Mouse (Mus musculus) ES-E14 (cell line): Measurements from ENCODE around the gene Apoh. TPM values are rescaled to one million over a fixed set of nuclear protein-coding genes. Genes with fewer than 3 reads are reported as not detected.

Experiments
- DNase-seq: peaks from one replicate; pipeline ENCODE4 v3.0.0-alpha.2; 2013; ENCODE audit warnings: low read depth, low spot score
- H3K27ac ChIP-seq: 2 replicates; pipeline ENCODE4 v1.5.1; 2012; ENCODE audit warnings: low read depth, mild to moderate bottlenecking, low read length, moderate library complexity, mixed read lengths; ENCODE audit not compliant: poor library complexity, insufficient read depth, severe bottlenecking
- H3K36me3 ChIP-seq: 2 replicates; pipeline ENCODE4 v1.6.1; 2012; ENCODE audit warnings: mild to moderate bottlenecking, low read length, moderate library complexity, mixed read lengths; ENCODE audit not compliant: control insufficient read depth, poor library complexity, insufficient read depth, severe bottlenecking
- H3K4me1 ChIP-seq, 2 experiments: fragments of 150-350 bp in 1 of 2; sonication (generic) in 1 of 2; 2 replicates each; pipeline ENCODE4 v1.6.1; 2012; ENCODE audit warnings: low read length in 2 of 2, mild to moderate bottlenecking in 1 of 2, mixed read lengths in 1 of 2; ENCODE audit not compliant: control insufficient read depth in 2 of 2, insufficient read depth in 2 of 2, poor library complexity in 1 of 2
- H3K4me3 ChIP-seq, 2 experiments: fragments of 150-350 bp in 1 of 2; sonication (generic) in 1 of 2; 2 replicates each; pipeline ENCODE4 v1.5.1; 2012; ENCODE audit warnings: low read length in 2 of 2, low read depth in 1 of 2, mild to moderate bottlenecking in 1 of 2, mixed read lengths in 1 of 2; ENCODE audit not compliant: insufficient read depth in 1 of 2, poor library complexity in 1 of 2, severe bottlenecking in 1 of 2
- H3K9ac ChIP-seq: 2 replicates; pipeline ENCODE4 v1.6.1; 2012; ENCODE audit warnings: low read depth, mild to moderate bottlenecking, low read length, mixed read lengths; ENCODE audit not compliant: poor library complexity, insufficient read depth, severe bottlenecking
- H3K9me3 ChIP-seq: fragments of 150-350 bp; sonication (generic); 2 replicates; pipeline ENCODE4 v1.6.1; 2012; ENCODE audit warnings: low read depth, mild to moderate bottlenecking, low read length; ENCODE audit not compliant: control insufficient read depth, insufficient read depth
- CHD2 ChIP-seq: IDR thresholded peaks from 2 replicates; pipeline ENCODE4 v1.6.1; 2014; ENCODE audit warnings: mild to moderate bottlenecking, low read depth, low read length, inconsistent platforms
- HCFC1 ChIP-seq: IDR thresholded peaks from 2 replicates; pipeline ENCODE4 v1.6.1; 2012; ENCODE audit warnings: low read length, inconsistent platforms, borderline replicate concordance; ENCODE audit not compliant: insufficient read depth
- MAFK ChIP-seq: IDR thresholded peaks from 2 replicates; pipeline ENCODE4 v1.6.1; 2014; ENCODE audit warnings: mild to moderate bottlenecking, low read depth, low read length, inconsistent platforms; ENCODE audit not compliant: insufficient read depth
- ZC3H11A ChIP-seq: IDR thresholded peaks from 2 replicates; pipeline ENCODE4 v1.6.1; 2012; ENCODE audit warnings: low read depth, mild to moderate bottlenecking, inconsistent platforms, low read length, borderline replicate concordance
- ZNF384 ChIP-seq: IDR thresholded peaks from 2 replicates; pipeline ENCODE4 v1.6.1; 2012; ENCODE audit warnings: low read depth, low read length, inconsistent platforms
- in situ Hi-C, 2 experiments: fragments of 600-800 bp; cut with MboI; formaldehyde crosslinking; loops; one replicate each; pipeline ENCODE4 v1.15.1; 2025; ENCODE audit warnings: low sequenced_read_pairs in 2 of 2, inconsistent platforms in 1 of 2; ENCODE audit not compliant: unreplicated experiment in 2 of 2
- total RNA-seq: library from RNA; depleted of rRNA; stranded (reverse); fragments of 300-350 nt; gene quantifications from 2 replicates; pipeline ENCODE4 v1.2.3, GENCODE M21; 2012

Gene Apoh
- total RNA-seq, 1 experiment: not detected

DNA sequence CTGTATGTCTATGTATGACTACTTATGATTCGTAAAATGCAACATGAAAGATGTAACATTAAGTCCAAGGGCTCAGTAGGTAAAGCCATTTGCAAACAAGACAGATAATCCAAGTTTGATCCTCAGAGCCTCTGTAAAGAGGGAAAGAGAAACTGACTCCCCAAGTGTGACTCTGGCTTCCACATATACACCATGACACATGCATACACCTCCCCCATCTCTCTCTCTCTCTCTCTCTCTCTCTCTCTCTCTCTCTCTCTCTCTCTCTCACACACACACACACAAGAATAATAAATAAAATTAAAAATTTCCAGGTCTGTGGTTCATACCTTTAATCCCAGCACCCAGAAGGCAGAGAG lies 42.5 kb downstream of the Apoh start:
- no peaks in the 10 kb centered on the region for H3K9me3 ChIP-seq
- H3K4me3 ChIP-seq: no peak overlapping the region
- no peaks in the 10 kb centered on the region for H3K36me3 ChIP-seq
- in situ Hi-C loops: loop anchor here (25.0 kb wide), 2 partner anchors 348 to 523 kb away; no protein-coding TSS in a partner anchor
- no peak for TF ChIP-seq HCFC1
- H3K9ac ChIP-seq: no peak overlapping the region
- no peak for DNase-seq
- H3K4me1 ChIP-seq: no peaks in the 10 kb centered on the region
- H3K27ac ChIP-seq: no peak overlapping the region

DNA sequence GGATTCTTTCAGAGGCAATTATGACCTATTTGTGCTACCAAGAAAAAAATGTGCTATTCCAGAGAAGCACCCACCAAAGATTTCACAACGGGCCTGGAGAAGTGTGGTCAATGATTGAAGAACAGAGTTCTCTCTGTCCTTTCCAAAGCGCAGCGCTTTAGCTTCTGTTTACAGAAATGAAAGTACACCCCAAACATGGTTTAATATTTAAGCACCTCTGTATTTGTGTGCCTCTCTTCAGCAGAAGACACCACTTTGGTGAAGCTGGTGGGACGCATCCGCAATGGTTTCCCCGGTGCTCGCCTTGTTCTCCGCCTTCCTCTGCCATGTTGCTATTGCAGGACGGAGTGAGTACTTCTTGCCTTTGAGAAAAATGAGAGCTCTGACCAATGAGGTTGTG lies 51.9 kb downstream of the Apoh start:
- Histone ChIP-seq H3K9me3 (no peaks in the 10 kb centered on the region), H3K27ac (no peak overlapping the region), H3K4me1 (no peaks in the 10 kb centered on the region), H3K9ac (no peak overlapping the region), H3K4me3 (no peak overlapping the region), H3K36me3 (no peaks in the 10 kb centered on the region)
- DNase-seq: no peak
- TF ChIP-seq MAFK (no peak), HCFC1 (no peak), ZC3H11A (no peak), CHD2 (no peak), ZNF384 (no peak)
- in situ Hi-C loops: loop anchor here (25.0 kb wide), 2 partner anchors 358 to 533 kb away; no protein-coding TSS in a partner anchor

DNA sequence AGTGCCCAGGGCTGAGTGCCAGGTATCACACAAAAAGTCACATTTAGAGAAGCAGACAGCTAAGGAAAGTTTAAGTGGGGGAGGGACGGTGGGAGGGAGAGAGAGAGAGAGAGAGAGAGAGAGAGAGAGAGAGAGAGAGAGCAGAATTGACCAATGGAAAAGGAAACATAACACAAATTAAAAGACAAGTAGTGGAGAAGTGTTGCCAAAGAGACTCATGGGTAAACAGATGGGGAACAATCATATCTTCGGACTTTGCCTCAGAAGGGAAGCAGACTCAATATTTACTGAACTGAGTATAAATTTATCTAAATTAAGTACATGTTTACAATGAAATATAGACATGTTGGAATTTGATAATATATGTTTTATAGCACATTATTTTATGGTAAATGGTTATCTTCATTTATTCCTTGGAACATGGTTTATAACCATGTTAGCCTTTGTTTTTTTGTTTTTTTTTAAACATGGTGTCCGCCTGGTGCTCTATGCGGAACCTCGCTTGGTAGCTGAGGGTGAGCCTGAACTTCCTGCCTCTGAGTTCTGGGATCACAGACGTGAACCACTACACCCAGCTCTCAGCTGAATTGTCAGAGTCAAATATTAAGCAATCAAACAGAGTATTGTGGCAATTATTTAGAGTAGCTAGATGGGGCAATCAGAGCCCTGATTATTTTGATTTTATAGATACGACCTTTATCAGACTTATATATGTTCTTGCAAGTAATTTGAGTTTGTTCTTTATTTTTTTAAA lies 53.1 kb downstream of the Apoh start:
- Histone ChIP-seq H3K4me3 (no peak overlapping the region), H3K36me3 (no peaks in the 10 kb centered on the region), H3K9me3 (no peaks in the 10 kb centered on the region), H3K9ac (no peak overlapping the region), H3K27ac (no peak overlapping the region), H3K4me1 (no peaks in the 10 kb centered on the region)
- TF ChIP-seq MAFK: no peak
- no peak for TF ChIP-seq ZNF384
- TF ChIP-seq HCFC1: no peak
- no peak for TF ChIP-seq CHD2
- no peak for TF ChIP-seq ZC3H11A
- DNase-seq: no peak
- in situ Hi-C loops: loop anchor here (25.0 kb wide), 2 partner anchors 359 to 534 kb away; no protein-coding TSS in a partner anchor

DNA sequence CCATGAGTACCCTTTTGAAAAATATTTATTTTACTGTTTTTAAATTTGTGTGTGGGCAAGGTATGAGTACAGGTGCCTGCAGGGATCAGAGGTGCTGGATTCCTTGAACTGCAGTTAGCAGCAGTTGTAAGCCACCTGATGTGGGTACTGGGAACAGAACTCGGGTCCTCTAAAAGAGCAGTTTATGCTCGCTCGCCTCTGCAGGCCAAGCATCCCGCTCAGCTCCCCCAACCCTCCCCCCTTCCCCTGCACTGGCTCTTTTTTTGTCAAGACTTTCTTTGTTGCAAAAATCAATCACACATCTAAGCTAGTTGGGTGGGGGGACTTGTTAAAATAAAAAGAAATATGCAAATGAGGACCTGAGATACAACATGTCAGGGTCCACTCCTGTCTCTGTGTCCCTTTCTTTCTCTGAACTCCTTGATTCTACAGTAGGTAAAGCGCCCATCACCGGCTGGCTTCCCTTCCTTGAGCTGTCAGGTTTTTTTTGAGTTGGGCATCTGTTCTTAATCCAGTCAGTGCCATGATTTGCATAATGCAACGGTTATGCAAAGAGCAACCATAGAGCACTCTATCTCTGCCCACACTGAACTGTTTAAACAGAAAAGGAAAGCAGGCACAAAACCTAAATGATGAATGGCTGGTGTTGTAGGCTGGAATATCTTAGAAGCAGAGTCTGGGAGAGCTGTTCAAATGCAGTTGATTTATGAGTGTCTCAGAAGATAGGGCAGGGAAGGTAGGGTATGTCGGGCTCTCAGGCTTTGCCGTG lies 66.9 kb downstream of the Apoh start:
- no peaks in the 10 kb centered on the region for H3K36me3 ChIP-seq
- no peak for DNase-seq
- in situ Hi-C loops: no loop called here
- no peak overlapping the region for H3K4me3 ChIP-seq
- no peak overlapping the region for H3K9ac ChIP-seq
- TF ChIP-seq HCFC1 (no peak), ZNF384 (no peak), MAFK (no peak), CHD2 (no peak), ZC3H11A (no peak)
- no peak overlapping the region for H3K27ac ChIP-seq
- no peaks in the 10 kb centered on the region for H3K9me3 ChIP-seq
- no peaks in the 10 kb centered on the region for H3K4me1 ChIP-seq
